Mouse (Mus musculus): ENCODE data around the gene Mob3a.
A peak's percentile ranks its signal among the peaks of the same experiment; 100 is the strongest.

DNA sequence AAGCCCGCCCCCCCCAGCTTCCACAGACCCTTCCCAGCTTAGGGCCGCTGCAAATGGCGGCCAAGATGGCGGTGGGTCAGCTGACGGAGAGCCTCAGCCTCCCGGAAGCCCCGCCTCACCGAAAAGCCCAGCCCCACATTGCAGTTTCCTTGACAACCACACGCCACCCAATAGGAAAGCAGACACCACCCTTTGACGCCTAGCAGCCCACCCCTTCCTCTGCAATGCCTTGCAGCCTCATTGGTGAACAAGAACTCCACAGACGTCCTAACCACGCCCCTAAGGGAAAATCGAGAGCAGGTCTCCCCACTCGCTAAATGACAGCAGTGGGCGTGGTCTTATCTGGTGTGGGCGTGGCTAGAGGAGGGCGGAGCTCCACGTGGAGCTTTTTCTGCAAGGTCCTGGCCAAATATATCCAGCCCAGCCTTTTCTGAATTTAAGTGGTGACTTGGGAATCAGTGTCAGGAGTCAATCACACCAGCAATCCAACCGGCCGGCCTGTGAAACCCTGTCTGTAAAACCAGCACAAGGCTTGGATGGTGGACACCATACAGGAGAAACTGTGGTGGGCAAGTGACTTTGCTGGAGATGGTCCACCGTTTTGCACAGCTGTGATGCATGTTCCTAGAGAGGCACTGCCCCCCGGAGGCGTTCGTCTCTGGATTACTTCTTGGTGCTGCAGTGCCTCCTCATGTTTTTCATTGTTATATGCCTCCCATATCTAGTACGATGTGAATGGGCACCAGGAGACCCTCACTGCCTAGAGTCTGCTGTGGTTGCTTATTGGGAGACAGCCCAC is 40.6 kb upstream of the Mob3a start, which contains the start of gene Ap3d1:
- TF ChIP-seq CTCF (IDR thresholded peaks at IDR 0.05; ENCODE audit: control insufficient read depth, insufficient read depth, insufficient read length) (no peak), USF1 (IDR thresholded peaks at IDR 0.05; ENCODE audit: low read depth) (peak; percentile 80), MYOD1 (IDR thresholded peaks at IDR 0.05; ENCODE audit: control insufficient read depth, insufficient read length, low read depth) (no peak)

Measured in C2C12 (cell line).